Mouse (Mus musculus): Measurements from ENCODE around the gene Chd2.

The Chd2 gene

GRCm38 (mm10) chr7:73564131-73564530, 22.5 kb upstream of the Chd2 start:
- in situ Hi-C loops (cut with MboI, MseI), result no loop called here

GRCm38 (mm10) chr7:73561492-73562055, 19.9 kb upstream of the Chd2 start:
- in situ Hi-C loops (cut with MboI, MseI), result no loop called here

GRCm38 (mm10) chr7:73560811-73561210, 19.2 kb upstream of the Chd2 start:
- in situ Hi-C loops (cut with MboI, MseI), result no loop called here

GRCm38 (mm10) chr7:73559853-73560190, 18.2 kb upstream of the Chd2 start:
- in situ Hi-C loops (cut with MboI, MseI), result no loop called here

DNA sequence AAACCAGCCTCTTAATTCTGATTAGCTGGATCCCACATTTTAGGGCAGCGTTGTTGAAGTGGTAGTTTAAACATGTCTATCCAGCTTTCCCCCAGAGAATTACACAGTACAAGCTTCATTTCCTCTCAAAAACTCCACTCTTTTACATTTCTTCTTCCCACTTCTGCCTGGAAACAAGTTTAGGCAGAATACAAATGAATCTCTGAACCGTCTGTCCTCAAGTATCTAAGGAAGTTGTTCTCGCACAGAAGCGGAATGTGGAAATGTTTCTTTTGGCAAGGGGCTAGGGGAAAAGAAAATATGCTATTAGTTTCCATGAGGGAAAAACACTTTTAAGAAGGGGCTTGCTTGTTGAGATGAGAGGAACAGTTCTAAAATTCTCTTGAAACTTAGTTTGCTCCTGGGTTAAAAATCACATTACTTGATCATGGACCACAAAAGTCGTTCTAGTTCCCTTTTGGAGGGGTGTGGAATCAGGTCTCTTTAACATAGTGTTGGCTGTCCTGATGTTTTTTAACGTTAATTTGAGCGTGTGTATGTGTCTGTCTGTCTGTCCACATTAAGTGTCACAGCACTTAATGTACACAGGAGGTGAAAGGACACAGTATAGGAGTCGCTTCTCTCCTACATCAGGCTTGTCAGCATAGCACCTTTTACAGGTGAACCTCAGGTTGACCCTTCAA, 17.7 kb upstream of the Chd2 start:
- in situ Hi-C loops (cut with MboI, MseI), result no loop called here

DNA sequence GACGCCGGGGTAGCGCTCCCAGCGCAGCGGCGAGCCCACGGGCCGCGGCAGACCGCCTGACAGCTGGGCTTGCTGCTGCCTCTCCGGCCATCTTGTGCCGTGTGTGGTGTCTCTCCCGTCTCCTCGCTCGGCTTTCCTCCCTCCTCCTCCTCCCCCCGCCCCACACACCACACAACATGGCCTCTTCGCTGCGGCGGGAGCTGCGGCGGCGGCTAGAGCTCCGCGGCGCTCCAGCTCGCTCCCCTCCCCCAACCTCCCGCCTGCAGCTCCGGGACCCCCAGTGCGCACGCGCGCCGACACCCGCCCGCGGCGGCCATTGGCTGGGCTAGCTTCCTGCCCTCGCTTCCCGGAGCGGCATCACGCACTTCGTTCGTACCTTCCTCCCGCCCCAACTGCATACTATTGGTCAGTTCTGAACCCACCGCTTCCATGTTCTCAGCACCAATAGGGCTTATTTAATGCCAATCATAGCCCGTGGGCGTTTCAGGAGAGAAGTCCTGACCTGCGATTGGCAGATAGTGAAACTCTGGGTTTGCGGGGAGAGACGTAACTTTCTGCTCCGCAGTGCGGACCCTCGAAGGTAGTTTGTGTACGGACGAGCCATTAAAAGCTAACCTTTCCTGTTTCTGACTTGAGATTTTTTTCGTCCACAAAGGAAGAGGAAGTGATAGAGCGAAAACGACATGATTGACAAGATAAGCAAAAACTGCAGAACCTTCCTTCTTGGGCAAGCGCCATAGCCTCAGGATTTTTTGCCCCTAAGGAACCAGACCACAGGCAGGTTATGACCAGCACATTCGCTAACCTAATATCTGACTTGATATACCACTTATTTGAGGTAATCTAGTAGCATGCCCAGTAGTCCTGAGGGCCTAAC, 16.9 kb upstream of the Chd2 start:
- in situ Hi-C loops (cut with MboI, MseI), result no loop called here

DNA sequence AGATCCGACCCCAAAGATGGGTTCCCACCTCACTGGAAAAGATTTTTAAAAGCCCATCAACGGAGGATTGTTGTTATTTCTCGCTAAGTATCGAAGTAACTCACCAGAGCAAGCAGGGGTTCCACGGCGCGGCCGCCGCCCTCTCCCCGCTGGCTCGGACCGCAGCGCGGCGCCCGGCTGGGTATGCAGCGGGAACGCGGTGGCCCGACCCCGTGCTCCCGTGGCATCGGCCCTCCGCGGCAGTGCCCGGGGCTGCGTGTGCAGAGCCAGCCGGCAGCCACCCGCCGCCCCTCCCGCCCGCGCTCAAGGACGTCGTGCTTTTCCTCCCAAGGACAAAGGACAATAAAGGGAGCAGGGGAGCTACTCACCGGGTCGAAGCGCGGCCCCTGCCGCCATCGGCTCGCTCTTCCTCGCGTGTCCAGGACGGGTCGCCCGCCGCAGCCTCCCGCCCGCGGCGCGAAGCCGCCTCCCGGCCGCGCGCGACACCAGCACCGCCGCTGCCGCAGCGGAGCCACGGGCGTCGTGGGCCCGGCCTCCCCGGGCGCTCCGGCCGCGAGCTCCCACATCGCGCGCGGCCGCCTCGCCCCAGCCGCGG, 16.1 kb upstream of the Chd2 start:
- in situ Hi-C loops (cut with MboI, MseI), result no loop called here

GRCm38 (mm10) chr7:73556688-73557667, 15.3 kb upstream of the Chd2 start:
- in situ Hi-C loops (cut with MboI, MseI), result no loop called here

DNA sequence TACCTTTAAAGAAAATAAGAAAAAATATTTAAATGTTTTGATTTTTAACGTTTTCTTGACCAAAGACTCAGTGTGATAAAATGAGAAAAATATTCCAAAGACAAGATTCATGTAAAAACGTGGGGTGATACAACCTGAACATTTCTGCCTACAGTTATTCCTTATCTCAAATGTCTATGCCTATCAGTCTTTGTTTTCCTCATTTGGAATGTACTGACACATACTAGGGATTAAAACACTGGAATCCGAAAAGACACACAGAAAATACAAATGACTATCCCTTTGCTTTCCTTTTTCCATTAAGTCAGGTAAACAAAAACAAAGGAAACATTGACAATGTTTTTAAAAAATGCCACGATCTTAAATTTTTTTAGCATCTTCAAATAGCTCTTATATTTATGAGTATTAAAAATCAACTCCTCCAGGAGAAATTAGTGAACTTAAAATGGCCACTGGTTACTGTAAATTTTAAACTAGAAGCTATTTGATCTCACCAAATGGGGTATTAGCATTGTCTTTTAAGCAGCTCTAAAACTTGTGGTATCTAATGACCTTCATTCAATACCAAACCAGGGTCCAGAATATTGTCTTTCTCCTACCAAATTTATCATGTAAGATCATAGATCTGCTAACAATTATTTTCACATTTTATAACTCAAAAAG, 14.4 kb upstream of the Chd2 start:
- in situ Hi-C loops (cut with MboI, MseI), result no loop called here

- in situ Hi-C loops (cut with MboI, MseI), result no loop called here
Measured at GRCm38 (mm10) chr7:73554849-73555248, 13.2 kb upstream of the Chd2 start.

DNA sequence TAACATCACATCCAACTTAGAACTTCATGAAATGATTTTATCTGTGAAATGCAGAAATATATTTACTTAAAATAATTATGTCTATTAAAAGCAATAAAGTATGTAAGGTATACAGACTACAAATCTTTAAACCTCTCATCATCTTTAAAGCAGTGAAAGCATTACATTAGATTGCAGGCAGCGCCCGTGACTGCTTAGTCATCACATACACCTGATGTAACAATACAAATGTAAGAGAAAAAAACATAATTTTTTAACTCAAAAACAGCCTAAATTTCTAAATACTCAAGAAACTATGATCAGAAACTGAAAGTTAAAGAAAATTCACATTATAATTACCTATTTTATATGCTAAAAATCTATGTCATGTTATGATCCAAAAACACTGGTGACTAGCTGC, 11.5 kb upstream of the Chd2 start:
- in situ Hi-C loops (cut with MboI, MseI), result no loop called here

DNA sequence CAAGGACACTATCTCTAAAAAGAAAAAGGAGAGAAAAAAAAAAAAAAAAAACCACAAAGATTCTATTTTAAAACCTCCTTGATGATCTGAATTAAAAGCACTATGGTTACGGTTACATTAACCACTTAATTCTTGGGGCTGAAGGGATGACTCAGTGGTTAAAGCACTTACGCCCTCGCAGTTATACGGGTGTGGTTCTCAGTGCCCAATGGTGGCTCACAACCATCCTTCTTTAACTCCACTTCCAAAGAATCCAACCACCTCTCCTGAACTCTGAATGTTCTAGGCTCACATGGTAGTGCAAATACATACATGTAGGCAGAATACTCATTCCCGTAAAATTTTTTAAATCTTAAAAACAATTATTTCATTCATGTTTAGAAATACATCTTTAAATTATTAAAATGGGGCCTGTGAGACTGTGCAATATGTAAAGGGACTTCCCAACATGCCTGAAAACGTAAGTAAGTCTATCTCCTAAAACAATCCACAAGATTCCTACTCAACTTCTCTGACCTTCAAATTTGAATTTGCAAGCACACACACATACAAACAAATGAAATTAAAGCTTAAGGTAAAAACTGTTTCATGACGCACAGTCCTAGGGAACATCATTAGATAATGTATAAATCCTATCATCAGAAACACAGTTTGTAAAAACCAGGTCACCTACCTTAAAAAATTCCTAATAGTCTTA, 10.6 kb upstream of the Chd2 start:
- in situ Hi-C loops (cut with MboI, MseI), result no loop called here

DNA sequence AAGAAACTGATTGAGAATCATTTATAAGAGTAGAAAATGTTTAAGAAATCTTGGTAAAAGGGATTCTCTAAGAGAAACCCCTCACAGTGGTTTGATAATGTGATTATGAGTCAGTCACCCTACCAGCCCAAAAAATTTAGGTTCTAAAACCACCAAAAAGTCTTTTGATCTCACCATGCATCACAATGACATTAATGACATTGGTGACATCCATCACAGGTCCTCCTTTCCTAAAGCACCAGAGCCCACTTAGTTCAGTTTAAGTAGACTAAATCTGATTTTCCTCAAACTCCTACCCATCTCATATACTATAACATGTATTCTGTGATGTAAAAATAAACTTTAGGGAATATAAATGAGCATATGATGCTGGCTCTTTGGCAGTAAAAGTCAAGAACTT, 9.7 kb upstream of the Chd2 start:
- in situ Hi-C loops (cut with MboI, MseI), result no loop called here

- in situ Hi-C loops (cut with MboI, MseI), result no loop called here
Measured at GRCm38 (mm10) chr7:73548051-73548450, 6.4 kb upstream of the Chd2 start.

DNA sequence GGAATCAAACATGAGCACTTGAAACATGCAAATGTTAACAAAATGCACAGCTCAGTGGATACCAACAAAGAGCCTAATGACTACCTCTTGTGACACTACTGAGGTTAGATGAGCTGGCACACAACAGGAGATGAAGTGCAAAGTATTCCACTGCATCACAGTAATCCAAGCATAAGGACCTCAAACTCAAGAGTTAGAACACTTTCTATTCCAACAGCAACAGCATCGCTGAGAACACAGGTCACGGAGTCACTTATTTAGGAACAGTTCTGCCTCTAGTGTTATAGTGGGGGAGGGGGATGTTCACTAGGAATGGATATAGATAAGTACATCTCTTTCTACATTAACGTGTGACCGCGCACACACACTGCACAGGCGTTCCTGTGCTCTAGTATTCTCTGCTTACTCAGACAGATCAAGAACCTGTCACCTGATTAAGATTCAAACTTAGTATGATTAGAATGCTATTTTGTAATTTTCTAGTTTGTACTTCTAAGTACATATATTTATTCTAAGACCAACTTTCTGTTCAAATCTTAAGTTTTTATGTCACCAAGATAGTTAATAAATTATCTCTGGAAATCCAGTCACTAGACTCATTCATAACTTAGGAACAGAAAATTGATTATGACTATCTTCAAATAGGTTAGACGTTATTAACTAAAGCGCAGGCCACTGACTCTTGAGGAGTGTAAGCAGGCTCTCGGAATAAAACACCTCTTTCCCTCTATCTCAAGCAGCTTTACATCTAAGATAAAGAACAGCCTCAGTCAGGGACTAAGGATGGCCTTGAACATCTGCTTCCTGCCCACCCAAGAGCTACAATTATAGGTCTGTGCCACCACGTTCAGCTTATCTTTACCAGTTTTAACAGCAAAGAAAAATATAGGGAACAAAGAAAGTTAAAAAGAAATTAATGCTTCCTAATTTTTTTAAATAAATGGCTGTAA, 5.2 kb upstream of the Chd2 start:
- in situ Hi-C loops (cut with MboI, MseI), result no loop called here

DNA sequence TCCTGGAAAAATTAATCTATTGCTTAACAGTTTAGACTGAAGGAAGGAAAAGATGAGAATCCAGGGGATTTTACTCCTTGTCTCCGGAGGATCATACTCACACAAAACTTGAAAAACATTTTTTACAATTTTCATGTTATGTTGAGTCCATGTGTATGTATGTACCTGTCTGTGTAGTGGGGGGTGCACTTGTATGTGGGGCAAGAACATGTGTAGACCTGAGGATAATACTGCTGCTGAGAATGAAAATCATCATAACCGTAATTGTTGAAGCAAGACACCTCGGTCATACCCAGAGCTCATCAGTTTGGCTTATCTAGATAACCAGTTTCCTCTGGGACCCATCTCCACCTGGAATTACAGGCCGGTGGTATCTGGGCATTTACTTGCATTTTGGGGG, 3.4 kb upstream of the Chd2 start:
- in situ Hi-C loops (cut with MboI, MseI), result no loop called here

- in situ Hi-C loops (cut with MboI, MseI), result no loop called here
Measured at GRCm38 (mm10) chr7:73542131-73542853, 662 bp upstream of the Chd2 start.

- in situ Hi-C loops (cut with MboI, MseI), result no loop called here
Measured at GRCm38 (mm10) chr7:73541079-73541390, 595 bp downstream of the Chd2 start.
